Mouse (Mus musculus): ENCODE measurements around the gene Olfr968. TPM values are rescaled to one million over a fixed set of nuclear protein-coding genes. Genes with fewer than 3 reads are reported as not detected.

The Olfr968 gene
- total RNA-seq (2021) = not detected
- long read RNA-seq, experiment 1 = 0 reads
- long read RNA-seq, experiment 2 = 0 reads

GRCm38 (mm10) chr9:39783153-39783552 lies at the start of gene Olfr968:
Olfr968 (minus strand) TSS chr9:39783253.
- no peak for DNase-seq (ENCODE audit: low spot score)

DNA sequence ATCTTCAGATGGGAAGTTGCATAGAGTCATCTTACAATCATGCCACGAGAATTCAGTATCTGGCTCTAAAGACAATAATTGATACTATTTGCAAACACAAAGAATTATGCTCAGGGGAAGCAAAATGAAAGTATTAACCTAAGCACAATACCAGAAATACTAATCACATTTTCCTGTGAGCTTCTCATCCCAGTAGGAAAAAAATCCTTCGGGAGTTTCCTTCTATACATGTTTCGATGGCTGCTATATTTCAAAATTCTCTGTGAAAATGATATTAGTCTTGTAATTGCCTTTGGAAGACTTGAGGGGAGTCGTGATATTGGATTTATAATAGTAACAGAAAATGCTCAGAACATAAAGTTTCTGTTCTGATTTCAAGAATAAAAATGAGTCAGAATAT lies 25.5 kb upstream of the Olfr968 start, which contains the start of gene Olfr970:
Olfr970 (plus strand) TSS at position 301 of the 400 bp plus-strand sequence.
- DNase-seq (ENCODE audit: low spot score) = no peak

- no peak for DNase-seq (ENCODE audit: low spot score)
Observed at GRCm38 (mm10) chr9:39790558-39790957, 7.5 kb upstream of the Olfr968 start, which contains the start of gene Olfr969. Olfr969 (plus strand) TSS chr9:39790945.

GRCm38 (mm10) chr9:39746428-39746827 lies 36.6 kb downstream of the Olfr968 start:
- no peak for DNase-seq (ENCODE audit: low spot score)

- no peak for DNase-seq (ENCODE audit: low spot score)
Observed at GRCm38 (mm10) chr9:39745949-39746348, 37.1 kb downstream of the Olfr968 start, which contains the start of gene Olfr967. Olfr967 (plus strand) TSS chr9:39746249.

GRCm38 (mm10) chr9:39740741-39741140 lies 42.3 kb downstream of the Olfr968 start:
- DNase-seq (ENCODE audit: low spot score) = no peak

DNA sequence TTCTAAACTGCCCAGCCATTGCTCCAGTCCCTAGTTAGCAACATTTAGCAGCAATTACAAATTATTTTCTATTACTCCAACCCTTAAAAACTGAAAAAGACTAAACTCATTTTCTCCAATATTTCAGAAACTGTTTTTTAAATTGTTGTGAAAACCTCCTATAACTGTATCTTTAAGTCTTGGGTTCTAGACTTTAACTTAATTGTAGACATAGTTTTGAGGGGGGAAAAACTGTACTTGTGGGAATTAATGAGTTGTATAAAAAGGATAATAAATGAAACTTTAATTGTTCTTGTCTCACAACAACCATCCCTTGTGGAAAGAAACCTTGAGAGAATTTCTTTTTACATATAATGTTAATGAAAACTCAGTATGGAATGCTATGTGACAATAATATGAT lies 52.4 kb downstream of the Olfr968 start, which contains the start of gene Olfr150:
Olfr150 (plus strand) TSS at position 301 of the 400 bp plus-strand sequence.
- DNase-seq (ENCODE audit: low spot score) = no peak

Other genes starting within 250 kb of the Olfr968 start
- gene Olfr958, start 229.2 kb downstream of the Olfr968 start, total RNA-seq (2021) = not detected
- not detected for gene Olfr959, start 207.7 kb downstream of the Olfr968 start, total RNA-seq (2021)
- gene AW551984, start 178.8 kb downstream of the Olfr968 start, total RNA-seq (2021) = under 1 TPM; 0.38 to 0.66 TPM
- gene Olfr148, start 172.6 kb downstream of the Olfr968 start, total RNA-seq (2021) = not detected
- not detected for gene Olfr960, start 161.9 kb downstream of the Olfr968 start, total RNA-seq (2021)
- not detected for gene Olfr961, start 138.2 kb downstream of the Olfr968 start, total RNA-seq (2021)
- not detected for gene Olfr963, start 116.0 kb downstream of the Olfr968 start, total RNA-seq (2021)
- not detected for gene Olfr149, start 76.1 kb downstream of the Olfr968 start, total RNA-seq (2021)
- gene Olfr965, start 71.9 kb downstream of the Olfr968 start, total RNA-seq (2021) = not detected
- gene Olfr150, start 52.3 kb downstream of the Olfr968 start, total RNA-seq (2021) = not detected
- not detected for gene Olfr967, start 37.0 kb downstream of the Olfr968 start, total RNA-seq (2021)
- not detected for gene Olfr969, start 7.7 kb upstream of the Olfr968 start, total RNA-seq (2021)
- gene Olfr970, start 25.6 kb upstream of the Olfr968 start, total RNA-seq (2021) = not detected
- gene Olfr971, start 53.6 kb upstream of the Olfr968 start, total RNA-seq (2021) = not detected
- gene Olfr972, start 83.2 kb upstream of the Olfr968 start, total RNA-seq (2021) = not detected
- not detected for gene Olfr229, start 124.1 kb upstream of the Olfr968 start, total RNA-seq (2021)
- gene Olfr974, start 154.2 kb upstream of the Olfr968 start, total RNA-seq (2021) = not detected
- gene Olfr975, start 168.8 kb upstream of the Olfr968 start, total RNA-seq (2021) = not detected
- not detected for gene Olfr976, start 177.9 kb upstream of the Olfr968 start, total RNA-seq (2021)
- gene Olfr978, start 208.9 kb upstream of the Olfr968 start, total RNA-seq (2021) = not detected
- gene Olfr979, start 220.2 kb upstream of the Olfr968 start, total RNA-seq (2021) = not detected
- gene Olfr980, start 226.3 kb upstream of the Olfr968 start, total RNA-seq (2021) = not detected
- not detected for gene Olfr981, start 238.2 kb upstream of the Olfr968 start, total RNA-seq (2021)